Comparison of ENCODE assay signal across 7 mouse cellular contexts in the genomic region with DNA sequence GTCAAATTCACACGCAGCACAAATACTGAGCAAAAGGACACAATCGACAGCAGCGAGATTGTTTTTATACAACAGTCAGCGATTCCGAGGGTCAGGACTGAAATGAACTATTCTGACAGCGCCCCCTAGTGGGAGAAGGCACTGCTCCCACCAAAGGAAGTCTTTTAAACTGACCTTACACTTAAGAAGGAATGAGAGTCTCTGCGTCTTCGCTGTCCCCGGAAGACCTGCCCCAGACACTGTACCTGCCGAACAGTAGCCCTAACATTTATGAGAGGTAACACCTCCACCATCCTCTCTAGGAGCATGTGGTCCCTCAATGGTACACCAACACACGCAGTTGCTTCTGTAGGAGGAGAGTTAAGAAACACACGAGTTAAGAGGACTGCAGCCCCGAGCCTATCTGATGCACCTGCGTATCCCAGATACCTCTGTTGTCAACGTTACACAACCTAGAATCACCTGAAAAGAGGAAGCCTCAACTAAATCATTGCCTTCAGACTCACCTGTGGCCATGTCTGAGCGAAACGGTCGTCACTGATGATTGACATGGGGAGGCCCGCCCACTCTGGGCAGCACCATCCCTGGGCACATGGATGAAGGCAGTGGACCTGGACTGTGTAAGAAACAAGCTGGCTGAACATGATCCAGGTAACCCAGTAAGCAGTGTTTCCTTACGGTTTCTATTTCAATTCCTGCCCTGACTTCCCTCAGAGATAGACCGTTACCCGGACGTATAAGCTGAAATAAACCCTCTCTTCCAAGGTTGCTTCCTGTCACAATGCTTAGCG.
A peak's percentile ranks its signal among the peaks of the same experiment; 100 is the strongest.
DNase-seq lines count a peak whose midpoint lies in the region; ATAC-seq and TF ChIP-seq lines count a peak whose summit lies in the region.

No protein-coding gene starts in this region.

- no peaks in the 10 kb centered on the region for H3K27me3 ChIP-seq in intestine, postnatal 0 days (replicated peaks; ENCODE audit: control insufficient read depth, insufficient read depth, low read length)
- no peaks in the 10 kb centered on the region for H3K27me3 ChIP-seq in midbrain, embryonic 11.5 days (ENCODE audit: control insufficient read depth, insufficient read depth, low read length)
- H3K27me3 ChIP-seq in small intestine, adult 2 months (ENCODE audit: control insufficient read depth, insufficient read depth, low read length): no peaks in the 10 kb centered on the region

- no peak for TF ChIP-seq POLR2A in small intestine, adult 2 months (IDR thresholded peaks at IDR 0.05; ENCODE audit: low read depth, low read length)

- H3K36me3 ChIP-seq in intestine, postnatal 0 days (ENCODE audit: control insufficient read depth, insufficient read depth): no peaks in the 10 kb centered on the region; the same call in 1 of the 2 replicates
- peaks cover 2% of the 10 kb centered on the region; the same call in 1 of the 2 replicates for H3K36me3 ChIP-seq in midbrain, embryonic 11.5 days (ENCODE audit: control insufficient read depth, insufficient read depth, low read length)
- peaks cover 5% of the 10 kb centered on the region; the same call in 1 of the 2 replicates for H3K36me3 ChIP-seq in small intestine, adult 2 months (ENCODE audit: control insufficient read depth, insufficient read depth, low read length)

- H3K9me3 ChIP-seq in intestine, postnatal 0 days (ENCODE audit: control insufficient read depth): no peaks in the 10 kb centered on the region
- no peaks in the 10 kb centered on the region for H3K9me3 ChIP-seq in midbrain, embryonic 11.5 days (ENCODE audit: control insufficient read depth, low read length)

- peak; percentile 90 for TF ChIP-seq CTCF in intestine, postnatal 0 days (IDR thresholded peaks at IDR 0.05; ENCODE audit: low read depth)
- peak; percentile 87; the same call in 1 of the 2 replicates for TF ChIP-seq CTCF in small intestine, adult 2 months (IDR thresholded peaks at IDR 0.05; ENCODE audit: extremely low read depth, insufficient read length, insufficient replicate concordance, low read depth, low read length)

- WGBS in intestine, postnatal 0 days: 54% methylated on average over 24 of the region's 24 CpGs
- WGBS in midbrain, embryonic 11.5 days: 59% methylated on average over 24 of the region's 24 CpGs
- 65% methylated on average over 24 of the region's 24 CpGs for whole genome bisulfite sequencing in small intestine, adult 2 months

- peak; percentile 69 for DNase-seq in cerebellum, adult 9-11 months
- DNase-seq in frontal cortex, postnatal 14 days (ENCODE audit: low spot score in 2 of 2): peak; percentile 58 to 81
- DNase-seq in left cerebral cortex, postnatal 25 days (ENCODE audit: low spot score in 2 of 2): peak; percentile 82 to 91
- DNase-seq in midbrain, embryonic 11.5 days (ENCODE audit: low spot score, missing footprints): peak; percentile 97

- intact Hi-C loops in left cerebral cortex, postnatal 25 days (cut with DNase I): loop anchor here (2.0 to 10.0 kb wide), 5 partner anchors 127 to 1527 kb away; partner anchors contain the start of gene B3galt1

- H3K27ac ChIP-seq in intestine, postnatal 0 days (ENCODE audit: low read depth, low read length): no peak overlapping the region
- no peak overlapping the region for H3K27ac ChIP-seq in midbrain, embryonic 11.5 days (ENCODE audit: low read depth, low read length)
- no peak overlapping the region for H3K27ac ChIP-seq in small intestine, adult 2 months (ENCODE audit: insufficient read depth, low read depth, low read length)

- no peak overlapping the region for H3K9ac ChIP-seq in intestine, postnatal 0 days (ENCODE audit: low read depth, low read length)
- H3K9ac ChIP-seq in midbrain, embryonic 11.5 days (ENCODE audit: low read length): no peak overlapping the region

- H3K4me1 ChIP-seq in intestine, postnatal 0 days (replicated peaks; ENCODE audit: control insufficient read depth, insufficient read depth, low read length): no peaks in the 10 kb centered on the region
- peaks cover 7% of the 10 kb centered on the region for H3K4me1 ChIP-seq in midbrain, embryonic 11.5 days (ENCODE audit: control insufficient read depth, insufficient read depth, low read length)
- no peaks in the 10 kb centered on the region for H3K4me1 ChIP-seq in small intestine, adult 2 months (ENCODE audit: control insufficient read depth, insufficient read depth, insufficient read length, low read length)

- peak; percentile 40 for ATAC-seq in activated CD4-positive, CD25-positive, alpha-beta regulatory T cell, adult 4 months
- ATAC-seq in intestine, postnatal 0 days: peak; percentile 46; the same call in 1 of the 2 replicates
- peak; percentile 31 for ATAC-seq in midbrain, embryonic 11.5 days (ENCODE audit: low FRiP score)

- H3K4me2 ChIP-seq in intestine, postnatal 0 days (replicated peaks; ENCODE audit: low read depth): peak overlapping the region; percentile 10; the same call in 1 of the 2 replicates
- H3K4me2 ChIP-seq in midbrain, embryonic 11.5 days: no peak overlapping the region

- H3K4me3 ChIP-seq in intestine, postnatal 0 days (ENCODE audit: low read depth, low read length): no peak overlapping the region
- H3K4me3 ChIP-seq in midbrain, embryonic 11.5 days (ENCODE audit: low read depth, low read length): no peak overlapping the region
- H3K4me3 ChIP-seq in small intestine, adult 2 months (ENCODE audit: low read depth, low read length): no peak overlapping the region
